Mouse (Mus musculus) embryonic fibroblast, embryonic 13.5 days (primary cell): ENCODE results near the gene Nav2. TPM values are rescaled to one million over a fixed set of nuclear protein-coding genes. Genes with fewer than 3 reads are reported as not detected.

Source experiments
- H3K27ac ChIP-seq: 2 replicates; pipeline ENCODE4 v1.5.1; 2012; ENCODE audit warnings: low read length, control low read depth, inconsistent platforms; ENCODE audit not compliant: insufficient read depth
- H3K4me1 ChIP-seq: 2 replicates; pipeline ENCODE4 v1.6.1; 2011; ENCODE audit warnings: low read length; ENCODE audit not compliant: control insufficient read depth, insufficient read depth
- H3K4me3 ChIP-seq: 2 replicates; pipeline ENCODE4 v1.5.1; 2011; ENCODE audit warnings: mild to moderate bottlenecking, control low read depth, low read length; ENCODE audit not compliant: insufficient read depth
- CTCF ChIP-seq: IDR thresholded peaks from 2 replicates; pipeline ENCODE4 v1.5.1; 2011; ENCODE audit warnings: mild to moderate bottlenecking, control low read depth, low read length, moderate library complexity, borderline replicate concordance; ENCODE audit not compliant: insufficient read depth
- POLR2A ChIP-seq: IDR thresholded peaks from 2 replicates; pipeline ENCODE4 v1.6.1; 2011; ENCODE audit warnings: low read depth, mild to moderate bottlenecking, control low read depth, low read length, moderate library complexity
- polyA plus RNA-seq: library from polyadenylated mRNA; stranded (reverse); fragments of >200 nt; gene quantifications from 2 replicates; pipeline ENCODE4 v1.2.4, GENCODE M21; 2011; ENCODE audit warnings: low read depth; ENCODE audit not compliant: missing spikeins, insufficient read length

Nav2 gene
- polyA plus RNA-seq, 1 experiment, result 18.7 TPM

- no peak for TF ChIP-seq POLR2A
- H3K4me1 ChIP-seq, result no peaks in the 10 kb centered on the region; the same call in 1 of the 2 replicates
- no peak overlapping the region for H3K27ac ChIP-seq
- H3K4me3 ChIP-seq, result peak overlapping the region; percentile 42
These were observed 726.0 kb downstream of the Nav2 start for GRCm38 (mm10) chr7:49634291-49635073.

DNA sequence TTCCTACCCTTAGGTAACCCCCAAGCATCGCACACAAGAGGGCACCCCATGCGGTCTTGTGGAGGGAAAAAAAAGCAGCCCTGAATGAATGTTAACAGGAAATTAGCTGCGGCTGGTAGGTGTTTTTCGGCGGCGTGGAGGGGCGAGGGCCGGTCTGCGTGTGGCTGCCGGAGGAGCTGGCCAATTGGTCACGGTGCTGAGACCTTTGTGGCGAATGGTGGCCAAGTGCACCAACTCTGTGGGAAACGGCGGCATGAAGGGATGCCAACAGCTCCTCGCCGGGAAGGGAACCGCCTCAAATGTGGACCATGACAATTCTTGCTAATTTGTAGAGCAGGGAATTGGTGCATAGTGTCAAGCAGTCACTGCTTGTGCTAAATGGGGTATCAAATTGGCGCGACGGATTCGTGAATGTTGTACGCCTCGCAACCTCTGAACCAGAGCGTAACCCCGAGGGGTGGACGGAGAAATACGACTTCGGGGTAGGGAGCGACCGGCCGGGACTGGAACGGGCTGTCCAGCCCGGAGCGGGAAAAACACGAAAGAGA, 726.6 kb downstream of the Nav2 start:
- TF ChIP-seq CTCF, result no peak
- TF ChIP-seq POLR2A, result no peak
- Histone ChIP-seq H3K4me1 (no peaks in the 10 kb centered on the region; the same call in 1 of the 2 replicates), H3K27ac (no peak overlapping the region), H3K4me3 (no peak overlapping the region)

DNA sequence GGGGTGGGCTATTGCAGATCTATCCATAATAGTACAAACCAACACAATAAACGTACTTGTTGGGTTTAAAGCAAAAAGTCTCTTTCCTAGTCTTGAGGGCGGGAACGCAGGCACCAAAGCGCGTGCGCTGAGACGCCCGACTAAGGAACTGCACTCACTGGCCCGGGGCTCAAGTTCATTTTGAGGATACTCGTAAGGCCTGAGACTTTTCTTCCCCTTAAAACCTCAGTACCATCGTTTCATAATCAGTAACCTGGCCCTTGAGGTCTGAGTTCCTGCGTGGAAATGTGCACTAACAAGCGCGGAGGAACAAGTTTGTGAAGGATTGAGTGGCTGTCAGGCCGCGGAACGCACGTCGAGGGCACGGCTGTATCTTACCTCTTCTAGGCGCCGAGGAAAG, 727.5 kb downstream of the Nav2 start:
- H3K4me3 ChIP-seq, result no peak overlapping the region
- no peak for TF ChIP-seq CTCF
- TF ChIP-seq POLR2A, result no peak
- no peaks in the 10 kb centered on the region; the same call in 1 of the 2 replicates for H3K4me1 ChIP-seq
- H3K27ac ChIP-seq, result no peak overlapping the region

DNA sequence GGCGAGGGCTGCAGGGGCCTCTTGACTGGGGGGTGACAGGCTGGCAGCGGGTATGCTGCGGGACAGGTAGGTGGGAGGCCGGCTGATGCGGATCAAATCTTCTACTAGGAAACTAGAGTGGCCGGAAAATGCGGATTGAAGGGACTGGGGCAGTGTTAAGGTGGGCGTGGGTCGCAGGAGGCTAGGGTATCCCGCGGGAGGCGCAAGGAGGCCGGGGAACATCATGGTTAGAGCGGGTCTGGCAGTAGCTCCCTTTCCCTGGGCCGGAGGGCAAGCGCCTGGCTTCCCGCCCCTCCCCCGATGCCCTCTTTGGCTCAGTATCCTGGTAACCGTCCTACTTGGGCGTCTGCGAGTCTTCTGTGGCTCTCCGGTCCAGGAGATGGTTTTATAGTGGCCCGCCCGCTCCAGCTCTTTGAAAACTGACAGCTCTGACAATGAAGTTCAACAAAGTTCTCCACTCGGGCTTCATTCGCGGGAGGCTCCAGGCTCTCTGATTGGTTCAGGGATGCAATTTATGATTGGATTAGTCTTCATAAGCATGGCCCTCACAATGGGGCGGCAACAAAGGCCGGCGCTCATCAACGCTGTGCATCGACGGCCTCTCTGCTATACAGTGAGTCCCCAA, 728.1 kb downstream of the Nav2 start, which contains the start of gene Dbx1:
TSS of gene Dbx1 (minus strand) at position 359 of the 625 bp plus-strand sequence.
- TF ChIP-seq POLR2A (no peak), CTCF (no peak)
- no peaks in the 10 kb centered on the region; the same call in 1 of the 2 replicates for H3K4me1 ChIP-seq
- H3K27ac ChIP-seq, result no peak within 1 kb of the TSS
- H3K4me3 ChIP-seq, result no peak within 1 kb of the TSS

GRCm38 (mm10) chr7:49637281-49637680, 728.8 kb downstream of the Nav2 start:
- Histone ChIP-seq H3K4me3 (no peak overlapping the region), H3K4me1 (no peaks in the 10 kb centered on the region; the same call in 1 of the 2 replicates), H3K27ac (no peak overlapping the region)
- TF ChIP-seq CTCF, result no peak
- no peak for TF ChIP-seq POLR2A

- TF ChIP-seq POLR2A, result no peak
- TF ChIP-seq CTCF, result no peak
- Histone ChIP-seq H3K4me1 (no peaks in the 10 kb centered on the region; the same call in 1 of the 2 replicates), H3K27ac (no peak overlapping the region), H3K4me3 (no peak overlapping the region)
These were observed 729.5 kb downstream of the Nav2 start for GRCm38 (mm10) chr7:49637851-49638663.

DNA sequence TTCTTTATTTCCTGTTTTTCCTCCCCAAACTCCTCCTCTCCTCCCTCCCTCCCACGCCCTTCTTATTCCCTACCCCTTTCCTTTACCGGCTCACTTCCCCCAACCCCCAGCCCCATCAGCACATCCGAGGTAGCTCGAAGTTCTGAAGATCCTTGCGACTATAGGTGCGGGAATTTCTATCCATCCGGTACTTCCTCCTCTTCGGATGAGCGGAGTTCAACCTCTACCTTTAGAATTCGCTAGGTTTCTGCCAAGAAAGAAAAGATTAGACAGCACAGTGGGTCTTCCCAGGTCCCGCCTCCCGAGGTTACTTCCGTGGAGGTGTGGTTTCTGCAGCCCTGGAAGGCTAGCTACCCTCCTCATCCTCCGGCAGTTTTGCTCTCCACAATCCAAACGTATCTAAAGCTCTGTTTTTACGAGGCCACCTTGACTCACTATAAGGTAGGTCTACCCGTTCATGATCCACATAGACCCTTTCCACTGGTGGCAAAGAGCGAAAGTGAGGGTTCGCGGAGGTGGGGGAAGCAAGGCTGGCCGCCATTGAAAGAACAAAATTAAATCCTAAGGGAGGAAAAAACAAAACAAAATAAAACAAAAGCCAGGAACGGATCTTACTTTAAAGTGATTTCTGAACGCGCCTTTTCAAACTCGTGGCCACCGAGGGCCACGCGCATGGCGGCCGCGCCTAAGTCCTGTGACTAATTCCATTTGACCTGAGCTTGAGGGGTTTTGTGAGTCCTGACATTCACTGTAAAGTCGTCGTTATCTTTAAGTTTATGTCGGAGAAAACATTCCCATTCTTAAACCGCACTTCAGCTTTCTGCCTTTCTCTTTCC, 730.6 kb downstream of the Nav2 start:
- no peak overlapping the region for H3K4me3 ChIP-seq
- TF ChIP-seq CTCF, result no peak
- TF ChIP-seq POLR2A, result no peak
- H3K27ac ChIP-seq, result no peak overlapping the region
- no peaks in the 10 kb centered on the region; the same call in 1 of the 2 replicates for H3K4me1 ChIP-seq

- Histone ChIP-seq H3K4me3 (no peak overlapping the region), H3K4me1 (no peaks in the 10 kb centered on the region), H3K27ac (no peak overlapping the region)
- TF ChIP-seq POLR2A (no peak), CTCF (no peak)
These were observed 731.6 kb downstream of the Nav2 start for GRCm38 (mm10) chr7:49639864-49640708.
